Mouse (Mus musculus) spleen, adult 12 weeks (tissue): ENCODE data around the gene Bbs9.
A peak's percentile ranks its signal among the peaks of the same experiment; 100 is the strongest.

Experiments used
- DNase-seq: peaks from one replicate; pipeline ENCODE4 v3.0.0; 2022; ENCODE audit warnings: low spot score

Bbs9 gene

DNA sequence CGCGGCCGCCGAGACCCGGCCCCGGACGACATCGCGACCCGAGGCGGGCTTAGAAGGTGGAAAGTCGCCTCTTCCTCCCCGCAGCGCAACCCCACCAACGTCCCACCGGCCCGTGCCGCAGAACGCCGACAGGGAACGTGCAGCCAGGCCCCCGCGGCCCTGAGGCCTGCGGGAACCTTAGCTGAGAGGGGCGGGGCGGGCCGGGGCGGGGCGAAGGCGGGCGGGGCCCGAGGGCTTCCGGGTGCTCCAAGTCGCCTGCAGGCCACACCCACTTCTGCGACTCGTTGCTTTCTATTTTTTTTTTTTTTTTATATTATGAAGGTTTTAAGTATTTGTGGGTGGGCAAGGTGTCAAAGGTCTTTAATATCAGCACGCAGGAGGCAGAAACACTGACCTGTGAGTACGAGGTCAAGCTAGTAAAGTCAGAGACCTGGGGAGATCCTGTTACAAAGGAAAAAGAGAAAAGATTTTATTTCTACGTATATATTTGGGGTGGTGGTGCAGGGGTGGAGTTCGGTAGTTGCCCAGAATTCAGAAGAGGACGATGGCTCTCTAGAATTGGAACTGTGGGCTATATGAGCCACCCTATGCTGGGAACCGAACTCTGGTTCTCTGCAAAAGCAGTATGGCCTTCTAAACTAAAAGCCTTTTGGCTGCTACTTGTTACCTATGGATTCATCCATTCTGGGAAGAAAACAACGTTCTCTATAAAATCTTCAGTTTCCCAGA is 7.2 kb upstream of the Bbs9 start:
- peak; percentile 66 for DNase-seq

DNA sequence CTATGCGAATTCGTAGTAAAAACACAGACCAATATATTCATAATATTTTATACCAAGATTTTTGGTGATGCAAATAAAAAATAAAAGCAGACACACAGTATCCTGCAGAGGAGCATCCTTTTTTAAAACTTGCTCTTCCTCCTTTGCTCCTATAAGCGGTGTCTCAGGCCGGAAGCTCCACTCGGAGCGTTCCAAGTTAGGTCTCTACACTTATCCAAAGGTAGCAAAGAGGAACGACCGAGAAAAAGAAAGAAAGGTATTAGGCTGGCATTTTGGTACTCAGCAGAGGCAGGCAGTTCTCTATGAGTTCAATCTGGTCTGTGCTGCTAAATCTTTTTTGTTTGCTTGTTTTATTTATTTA is 6.6 kb upstream of the Bbs9 start:
- DNase-seq, result no peak

DNA sequence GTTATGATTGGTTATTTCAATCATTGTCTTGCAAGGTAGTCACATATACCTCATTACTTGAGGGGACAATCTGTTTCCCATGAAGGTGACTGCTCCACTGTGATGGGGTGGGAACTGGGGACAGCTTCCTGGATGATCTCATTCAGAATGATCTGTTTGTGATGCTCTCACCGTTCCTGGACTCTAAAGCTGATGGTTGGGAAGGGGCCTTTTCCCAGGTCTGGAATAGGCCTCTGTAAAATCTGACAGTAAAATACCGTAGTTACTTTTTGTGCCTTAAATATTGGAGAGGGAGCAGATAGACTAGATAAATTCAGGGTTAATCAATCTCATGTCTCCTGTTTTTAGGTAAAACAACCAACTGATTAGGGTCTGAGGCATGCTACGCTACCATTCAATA is 5.9 kb upstream of the Bbs9 start, which contains the start of gene Rp9:
Gene Rp9, minus strand, starts transcription at position 101 of the 400 bp plus-strand sequence.
- no peak for DNase-seq

DNA sequence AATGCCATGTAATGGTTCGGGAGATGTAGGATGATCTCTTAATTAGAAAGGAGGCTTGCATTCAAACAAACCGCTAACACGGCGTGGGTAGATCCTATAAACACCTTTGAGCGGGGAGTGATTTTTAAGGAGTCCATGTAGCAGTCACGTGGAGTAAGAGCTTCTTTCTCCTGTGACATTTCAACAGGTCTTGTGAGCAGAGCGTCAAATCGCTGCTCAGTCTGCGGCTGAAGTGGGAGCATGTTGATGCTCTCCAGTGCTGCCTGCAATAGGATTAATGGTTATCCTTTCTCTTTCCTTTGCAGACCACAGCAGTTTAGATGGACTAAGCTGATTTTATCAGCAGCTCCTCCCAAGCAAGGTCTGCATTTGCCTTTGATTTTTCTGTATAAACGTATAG is 750 bp downstream of the Bbs9 start:
- no peak for DNase-seq

DNA sequence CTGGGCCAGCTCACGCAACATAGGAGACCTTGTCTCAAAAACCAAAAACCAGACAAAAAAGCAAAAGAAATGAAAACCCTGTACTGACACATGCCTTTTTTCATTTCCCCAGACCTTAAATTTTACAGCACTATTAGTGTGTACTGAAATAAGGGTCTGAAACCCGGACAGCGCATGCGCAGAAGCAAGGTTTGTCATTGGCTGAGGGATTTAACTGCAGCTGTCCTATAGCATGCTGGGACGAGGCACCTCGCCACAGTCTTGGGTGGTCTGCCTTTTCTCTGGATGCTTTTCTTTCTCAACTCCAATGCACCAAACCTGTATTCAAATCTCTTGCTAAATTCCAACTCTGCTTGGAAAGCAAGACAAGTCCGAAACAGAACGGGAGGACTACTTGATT is 3.4 kb downstream of the Bbs9 start:
- DNase-seq, result no peak

DNA sequence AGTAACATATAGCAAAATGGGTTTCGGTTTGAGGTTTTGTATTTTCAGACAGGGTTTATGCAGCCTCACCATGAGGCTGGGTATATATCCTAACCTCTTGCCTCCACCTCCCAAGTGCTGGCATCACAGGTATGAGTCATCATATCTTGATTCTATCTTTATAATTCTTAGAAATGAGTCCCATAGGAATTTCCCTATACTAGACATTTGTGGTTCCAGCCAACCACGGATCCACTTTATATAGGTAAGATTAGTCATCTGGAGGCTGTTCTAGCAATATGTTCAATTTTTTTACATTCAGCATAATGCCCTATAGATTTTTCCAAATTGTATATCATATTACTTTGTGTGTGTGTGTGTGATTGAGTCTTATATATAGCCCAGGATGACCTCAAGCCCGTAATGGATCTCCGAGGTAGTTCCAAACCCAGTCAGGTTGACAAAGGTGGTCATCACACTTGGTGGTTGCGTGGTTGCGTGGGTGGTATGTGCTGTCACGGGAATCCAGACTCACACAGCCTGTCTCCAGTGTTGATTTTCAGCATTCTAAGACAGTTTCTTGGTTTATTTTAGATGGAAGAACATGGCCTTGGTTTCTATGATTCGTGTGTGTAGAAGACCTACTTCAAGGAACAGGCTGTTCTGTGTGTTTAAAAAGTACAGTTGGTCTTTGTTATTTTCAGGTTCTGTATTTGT is 8.5 kb downstream of the Bbs9 start:
- DNase-seq, result no peak

DNA sequence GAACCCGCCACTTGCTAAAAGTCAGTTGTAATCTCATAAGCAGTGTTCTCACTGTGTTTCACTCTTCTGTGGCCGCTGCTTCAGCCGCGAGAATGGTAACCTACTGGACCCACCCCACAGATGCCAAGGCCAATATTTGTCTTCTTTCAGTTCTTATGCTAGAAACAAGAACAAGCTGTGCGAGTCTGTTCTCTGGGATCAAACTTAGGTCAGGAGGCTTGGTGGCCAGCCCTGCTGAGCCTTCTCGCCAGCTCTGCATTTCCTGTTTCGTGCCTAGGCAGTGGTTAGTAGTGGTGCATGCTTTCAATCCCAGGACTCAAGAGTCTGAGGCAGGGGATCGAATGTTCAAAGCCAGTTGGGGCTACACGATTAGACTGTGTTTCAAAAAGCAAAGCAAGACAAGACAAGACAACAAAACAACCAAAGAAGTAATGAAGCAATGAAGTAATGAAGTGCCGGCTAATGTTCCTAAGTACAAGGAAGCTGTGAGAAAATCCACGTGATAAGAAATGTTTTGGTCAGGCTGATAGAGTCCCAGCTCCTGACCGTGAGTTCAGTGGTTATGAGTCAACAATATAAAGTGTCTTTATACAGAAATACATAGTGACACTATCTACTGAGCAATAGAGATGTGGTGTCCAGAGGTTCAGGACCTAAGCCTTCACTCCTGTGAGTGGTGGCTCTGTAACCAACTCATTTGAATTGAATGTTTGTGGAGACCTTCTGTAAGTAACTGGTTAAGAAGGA is 9.2 kb downstream of the Bbs9 start:
- DNase-seq, result no peak

DNA sequence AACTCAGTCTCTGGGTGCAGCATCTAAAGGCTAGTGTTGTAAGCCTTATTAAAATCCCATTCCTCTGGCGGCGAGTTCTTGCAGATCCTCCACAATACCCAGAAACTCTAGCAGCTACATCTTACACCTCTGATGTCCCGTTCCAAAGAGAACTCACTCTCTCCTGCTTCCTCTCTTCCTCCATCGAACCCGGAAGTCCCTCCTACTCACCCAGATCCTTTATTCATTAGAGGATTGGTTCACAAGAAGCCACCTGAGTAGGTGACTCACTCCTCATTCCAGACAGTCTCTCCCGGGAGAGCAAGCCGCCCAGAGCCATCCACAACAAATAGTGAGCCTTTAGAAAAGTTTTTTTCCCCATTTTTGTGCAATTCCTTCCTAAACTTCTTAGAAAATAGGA is 10.7 kb downstream of the Bbs9 start:
- DNase-seq, result no peak

DNA sequence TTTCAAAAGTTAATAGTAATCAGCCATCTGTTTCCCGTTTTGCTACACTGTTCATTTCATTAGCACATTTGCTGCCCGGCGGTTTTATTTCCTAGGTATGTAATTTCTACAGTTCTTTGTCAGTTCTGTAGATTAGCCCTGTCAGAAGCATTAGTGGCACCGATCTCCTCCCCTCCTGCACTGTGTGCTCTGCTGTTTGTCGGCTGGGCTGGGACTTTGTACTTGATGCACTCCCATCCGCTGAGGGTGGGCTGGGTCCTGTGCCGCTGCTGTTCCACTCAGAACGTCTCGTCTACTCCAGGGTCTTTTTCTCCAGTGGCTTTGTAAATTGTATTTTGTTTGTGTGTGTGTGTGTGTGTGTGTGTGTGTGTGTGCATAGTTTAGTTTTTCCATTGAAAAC is 13.4 kb downstream of the Bbs9 start:
- no peak for DNase-seq

DNA sequence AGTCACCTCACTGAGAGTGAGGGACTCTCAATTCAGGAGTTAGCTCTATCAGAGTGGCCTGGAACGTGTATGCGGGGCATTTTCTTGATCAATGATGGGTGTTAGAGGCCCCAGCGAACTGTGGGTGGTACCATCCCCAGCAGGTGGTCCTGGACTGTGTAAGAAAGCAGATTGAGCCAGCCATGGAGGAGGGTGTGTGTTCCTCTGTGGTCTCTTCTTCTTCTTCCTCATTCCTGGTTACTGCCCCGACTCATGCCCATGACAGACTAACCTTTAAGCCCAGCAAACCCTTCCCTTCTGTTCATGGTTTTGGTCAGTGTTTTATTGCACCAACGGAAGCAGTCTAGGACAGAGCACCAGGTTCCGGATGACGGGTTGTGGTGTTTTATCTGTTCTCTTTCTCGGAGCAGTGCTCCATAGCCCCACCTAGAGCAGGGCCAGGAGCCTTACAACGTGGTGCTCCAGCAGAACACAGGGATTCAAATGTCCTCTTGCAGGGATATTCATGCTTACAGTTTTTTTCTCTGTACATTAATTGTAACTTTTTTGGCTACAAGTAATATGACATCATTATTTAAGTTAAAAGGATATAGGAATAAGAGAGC is 18.8 kb downstream of the Bbs9 start:
- no peak for DNase-seq

DNA sequence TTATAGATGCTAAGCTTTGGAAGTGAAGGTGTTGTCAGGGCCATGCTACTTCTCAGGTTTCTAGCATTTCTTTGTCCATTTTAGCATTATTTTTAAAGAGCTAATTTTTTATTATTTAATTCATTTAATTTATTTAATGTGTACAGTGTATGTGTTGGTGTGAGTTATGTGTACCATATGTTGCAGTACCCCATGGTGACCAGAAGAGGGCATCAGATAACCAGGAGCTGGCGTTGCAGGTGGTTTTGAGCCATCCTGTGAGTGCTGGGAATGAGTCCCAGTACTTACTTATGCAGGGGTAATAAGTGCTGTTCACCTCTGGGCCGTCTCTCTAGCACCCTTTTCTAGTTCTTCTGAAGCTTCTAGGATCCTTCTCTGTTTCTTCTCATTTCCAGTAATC is 19.6 kb downstream of the Bbs9 start:
- no peak for DNase-seq

DNA sequence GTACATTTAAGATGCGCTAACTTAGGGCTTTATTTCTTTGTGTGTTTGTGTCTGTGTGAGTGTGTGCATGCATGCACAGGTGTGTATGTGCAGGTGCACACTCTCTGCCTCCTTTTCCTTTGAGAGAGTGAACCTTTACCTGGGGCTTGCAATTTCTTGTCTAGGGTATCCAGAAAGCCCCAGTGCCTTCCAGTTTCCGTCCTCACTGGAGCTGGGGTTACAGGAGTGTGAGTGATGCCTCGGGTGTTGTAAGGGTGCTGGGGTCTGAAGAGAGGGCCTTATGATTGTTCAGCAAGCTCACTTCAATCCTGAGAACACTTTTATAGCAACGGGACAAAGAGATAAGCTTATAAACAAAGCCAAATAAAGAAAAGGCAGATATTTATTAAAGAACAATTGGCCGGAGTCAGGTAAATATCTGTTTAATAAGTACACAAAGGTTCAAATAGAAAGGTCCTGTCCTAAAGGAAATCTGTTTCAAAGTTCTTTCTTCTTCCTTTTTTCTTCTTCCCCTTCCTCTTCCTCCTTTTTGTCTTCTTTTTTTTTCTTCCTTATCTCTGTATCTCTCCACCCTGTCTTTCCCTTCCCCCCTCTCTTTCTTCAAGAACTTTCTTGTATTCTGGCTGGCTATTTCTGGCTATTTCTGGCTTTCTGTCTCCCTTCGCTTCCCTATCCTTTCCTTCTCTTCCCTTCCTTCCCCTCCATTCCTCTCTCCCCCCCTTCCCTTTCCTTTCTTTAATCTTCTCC is 21.7 kb downstream of the Bbs9 start:
- DNase-seq, result no peak

DNA sequence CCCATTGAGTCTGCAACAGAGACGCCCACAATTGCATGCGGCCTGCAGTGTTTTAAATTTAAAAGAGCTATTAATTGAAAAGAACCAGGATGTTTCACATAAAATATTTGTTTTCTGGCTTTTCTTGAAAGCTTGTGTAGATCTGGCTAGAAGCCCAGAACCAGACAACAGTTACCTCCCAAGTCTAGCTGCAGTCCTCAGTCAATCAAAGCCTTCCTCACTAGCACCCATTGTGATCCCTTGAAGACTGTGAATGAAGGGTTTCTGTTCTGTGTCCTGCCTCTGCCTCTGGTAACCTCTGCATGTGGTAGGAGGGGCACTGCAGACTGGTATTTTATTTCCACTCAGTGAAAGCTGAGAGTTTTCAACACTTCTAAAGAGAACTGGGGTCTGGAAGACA is 27.5 kb downstream of the Bbs9 start:
- no peak for DNase-seq

DNA sequence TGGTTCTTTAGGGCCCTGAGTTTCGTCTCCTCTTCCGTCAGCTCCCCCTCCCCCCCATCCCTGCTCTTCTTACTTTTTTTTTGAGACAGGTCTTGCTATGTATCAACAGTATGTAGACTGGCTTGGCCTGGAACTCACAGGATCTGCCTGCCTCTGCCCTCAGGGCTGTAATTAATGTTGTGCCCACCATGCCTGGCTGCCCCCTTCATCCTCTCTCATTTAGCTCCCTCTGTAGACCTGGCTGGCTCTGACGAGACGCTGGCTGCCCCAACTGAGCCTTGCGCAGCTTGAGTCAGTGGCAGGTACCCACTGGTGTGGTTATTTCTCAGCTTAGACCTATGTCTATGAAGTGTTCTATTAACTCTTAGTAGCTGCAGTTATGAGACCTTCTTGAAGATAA is 28.1 kb downstream of the Bbs9 start:
- no peak for DNase-seq

DNA sequence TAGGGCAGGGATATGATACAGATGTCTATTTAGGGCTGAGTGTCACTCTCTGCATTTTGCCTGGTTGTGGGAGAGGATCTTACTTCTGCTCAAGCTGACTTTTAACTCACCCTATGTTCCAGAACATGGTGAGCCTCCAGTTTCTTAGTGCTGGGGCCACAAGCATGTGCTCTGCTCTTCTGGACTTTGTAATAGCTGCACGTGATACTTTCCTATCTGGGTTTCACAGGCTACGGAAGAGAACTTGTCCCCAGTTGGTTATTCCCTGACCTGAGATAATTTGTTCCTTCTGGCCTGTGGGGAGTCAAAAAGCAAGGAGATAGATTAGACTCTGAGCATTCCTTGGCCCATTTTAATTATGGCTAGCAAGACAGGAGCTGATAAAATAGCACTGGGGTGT is 30.1 kb downstream of the Bbs9 start:
- no peak for DNase-seq

DNA sequence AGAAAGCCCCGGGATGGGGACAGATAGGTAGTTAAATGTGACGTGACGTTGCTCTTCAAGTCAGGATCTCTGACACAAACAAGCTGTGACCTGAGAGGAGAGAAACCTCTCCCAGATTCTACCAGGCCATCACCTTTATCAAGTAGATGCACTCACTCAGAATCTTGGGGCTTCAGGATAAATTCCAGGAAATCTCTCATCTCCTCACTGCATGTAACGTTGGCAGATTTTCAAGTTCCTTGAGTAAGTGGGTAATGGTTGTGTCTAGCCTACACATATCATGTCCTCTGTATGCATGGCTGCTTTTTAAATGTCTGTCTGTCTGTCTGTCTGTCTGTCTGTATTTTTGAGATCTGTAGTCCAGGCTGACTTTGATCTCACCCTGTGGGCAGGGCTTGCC is 39.6 kb downstream of the Bbs9 start:
- DNase-seq, result no peak

DNA sequence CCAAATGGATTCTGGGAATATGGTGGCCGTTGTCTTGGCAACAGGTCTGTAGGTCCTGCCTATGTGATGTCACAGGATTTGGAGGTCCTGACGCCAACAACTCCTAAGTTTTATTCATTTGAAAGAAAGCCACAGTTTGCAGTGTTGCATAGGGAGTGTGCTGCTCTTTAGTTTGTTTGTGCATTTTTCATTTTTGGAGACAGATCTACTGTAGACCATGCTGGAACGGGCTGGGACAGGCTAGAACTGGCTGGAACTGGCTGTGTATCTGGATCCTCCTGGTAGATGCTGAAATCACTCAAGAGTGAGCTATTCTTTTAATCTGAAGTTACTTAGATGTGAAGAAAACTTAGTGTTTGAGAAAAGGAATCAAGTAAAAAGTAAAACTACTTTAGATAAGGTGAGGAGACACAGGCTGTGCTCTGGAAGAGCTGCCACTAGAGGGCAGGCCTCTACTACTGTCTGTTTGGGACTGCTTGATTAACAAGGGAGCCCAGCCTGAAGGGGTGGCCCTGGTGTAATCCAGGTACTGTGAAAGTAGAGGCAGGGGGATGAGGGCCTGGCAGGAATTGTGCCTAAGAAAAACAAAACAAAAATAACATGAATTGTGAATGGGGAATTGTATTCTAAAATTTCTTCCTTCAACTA is 43.0 kb downstream of the Bbs9 start:
- DNase-seq, result no peak

DNA sequence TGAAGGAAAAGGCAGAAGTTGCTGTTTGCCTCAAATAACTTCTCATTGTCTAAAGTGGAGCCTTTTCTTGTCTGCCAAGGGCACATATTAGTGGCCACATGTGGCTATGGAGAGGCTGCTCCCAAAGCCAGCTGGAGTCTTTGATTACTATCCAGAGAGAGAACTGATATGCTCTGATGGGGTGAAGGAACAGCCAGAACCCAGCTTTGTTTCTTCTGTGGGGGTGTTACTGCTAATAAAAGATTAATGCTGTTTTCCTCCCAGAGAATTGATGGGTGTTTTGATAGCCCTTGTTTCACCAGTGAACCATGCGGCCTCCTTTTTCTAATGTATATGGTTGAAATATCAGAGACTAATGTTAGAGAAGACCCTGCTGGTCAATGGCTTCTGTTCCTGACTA is 47.9 kb downstream of the Bbs9 start:
- DNase-seq, result no peak

DNA sequence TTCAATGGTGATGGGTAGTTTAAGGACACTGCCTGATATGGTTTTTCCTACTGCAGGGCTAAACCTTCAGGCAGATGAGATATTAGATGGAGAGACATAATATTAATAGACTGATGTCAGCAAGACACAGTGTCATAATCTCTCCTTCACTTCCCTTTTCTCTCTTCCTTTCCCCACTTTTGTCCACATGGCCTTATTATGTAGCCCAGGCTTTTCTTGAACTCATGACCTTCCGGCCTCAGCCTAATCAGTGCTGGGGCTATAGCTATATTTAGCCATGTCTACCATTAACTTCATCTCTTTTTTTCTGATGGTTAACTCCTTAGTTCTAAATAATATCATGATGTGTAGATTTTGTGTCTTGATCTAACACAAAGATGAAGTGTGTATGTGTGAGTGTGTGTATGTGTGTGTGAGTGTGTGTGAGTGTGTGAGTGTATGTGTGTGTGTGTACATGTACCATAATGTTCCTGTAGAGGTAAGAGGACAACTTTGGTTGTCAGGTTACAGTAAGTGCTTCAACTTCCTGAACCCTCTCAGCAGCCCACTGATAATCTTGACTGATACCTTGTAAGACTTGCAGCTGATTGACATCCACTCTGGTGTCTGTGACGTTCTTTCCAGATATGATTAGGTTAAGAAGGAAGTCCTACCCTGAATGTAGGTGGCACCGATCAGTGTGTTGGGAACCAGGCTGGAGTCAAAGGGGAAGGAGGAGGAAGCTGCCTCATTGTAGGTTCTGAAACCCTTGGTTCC is 55.4 kb downstream of the Bbs9 start:
- DNase-seq, result no peak

DNA sequence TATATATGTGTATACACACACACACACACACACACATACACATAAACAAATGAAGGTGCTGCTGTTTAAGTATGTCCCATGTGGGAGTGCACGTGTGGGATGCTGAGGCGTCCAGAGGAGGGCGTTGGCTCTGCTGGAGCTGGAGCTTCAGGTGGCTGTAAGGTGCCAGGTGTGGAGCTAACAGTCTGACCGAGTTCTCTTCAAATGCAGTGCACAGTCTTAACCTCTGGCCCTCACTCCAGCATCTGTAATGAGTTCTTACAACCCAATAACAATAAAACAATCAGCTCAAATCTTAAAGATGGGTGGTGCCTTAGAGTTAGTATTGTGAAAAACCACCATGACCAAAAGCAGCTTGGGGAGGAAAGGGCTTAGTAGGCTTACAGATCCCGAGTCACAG is 56.6 kb downstream of the Bbs9 start:
- no peak for DNase-seq
